Mouse (Mus musculus) megakaryocyte, embryonic 14.5 days (primary cell): ENCODE data around the gene Dab1.

Experiments
- FLI1 ChIP-seq: IDR thresholded peaks from 2 replicates; pipeline ENCODE4 v1.6.1; 2012; ENCODE audit warnings: low read length, inconsistent platforms, mixed read lengths
- GATA1 ChIP-seq: IDR thresholded peaks from 3 replicates; pipeline ENCODE4 v1.6.1; 2012; ENCODE audit warnings: mixed read lengths, low read length, inconsistent platforms, borderline replicate concordance

DNA sequence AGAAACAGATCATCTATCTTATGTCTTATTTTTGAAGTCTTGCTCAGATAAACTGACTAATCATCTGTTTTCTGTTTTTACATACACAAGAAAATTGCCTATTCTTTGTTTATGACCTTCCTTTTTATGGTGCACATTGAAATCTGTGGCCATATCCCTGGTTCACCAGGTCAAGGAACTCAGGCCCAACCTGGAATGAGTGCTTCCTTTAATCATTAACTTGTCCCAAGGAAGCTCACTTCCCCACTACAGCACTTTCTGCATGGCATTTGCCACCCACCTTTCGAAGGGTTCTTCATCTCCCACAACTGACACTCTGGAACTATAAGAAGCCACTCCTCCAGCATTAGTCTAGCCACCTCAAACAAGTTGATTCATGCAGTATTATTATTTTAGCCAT, 58.0 kb downstream of the Dab1 start:
- TF ChIP-seq GATA1 (no peak), FLI1 (no peak)
